Mouse (Mus musculus) limb, embryonic 10.5 days (tissue): ENCODE data around the gene Mrpl49. TPM values are rescaled to one million over a fixed set of nuclear protein-coding genes. Genes with fewer than 3 reads are reported as not detected.
"Not testable (repeated sequence)": the region's sequence is repeated elsewhere in the genome, so short reads cannot be mapped to it uniquely, and the experiment has no call there.

Experiments used
- DNase-seq: peaks from one replicate; pipeline ENCODE4 v3.0.0-alpha.2; 2017; ENCODE audit warnings: low spot score
- H3K27ac ChIP-seq: fragments of 300-500 bp; sonication (generic); 2 replicates; pipeline ENCODE4 v1.5.1; 2016; ENCODE audit warnings: mild to moderate bottlenecking
- H3K27me3 ChIP-seq: fragments of 300-500 bp; sonication (generic); 2 replicates; pipeline ENCODE4 v1.6.1; 2016; ENCODE audit warnings: low read depth, mild to moderate bottlenecking; ENCODE audit not compliant: poor library complexity, severe bottlenecking
- H3K36me3 ChIP-seq: fragments of 300-500 bp; sonication (generic); 2 replicates; pipeline ENCODE4 v1.6.1; 2016; ENCODE audit warnings: mild to moderate bottlenecking, moderate library complexity
- H3K4me1 ChIP-seq: fragments of 300-500 bp; sonication (generic); 2 replicates; pipeline ENCODE4 v1.6.1; 2016
- H3K4me3 ChIP-seq: fragments of 300-500 bp; sonication (generic); 2 replicates; pipeline ENCODE4 v1.5.1; 2016; ENCODE audit warnings: mild to moderate bottlenecking, moderate library complexity
- H3K9me3 ChIP-seq: fragments of 300-500 bp; sonication (generic); replicated peaks from 2 replicates; pipeline ENCODE4 v1.6.1; 2016; ENCODE audit warnings: mild to moderate bottlenecking
- WGBS: fragments of 180-500 bp; shearing (Covaris S2); methylation state at CpG from one replicate; pipeline ENCODE4 v1.1.7; 2016; 5-methylcytosine and 5-hydroxymethylcytosine counted together
- polyA plus RNA-seq: library from polyadenylated mRNA; unstranded; fragments of >200 nt; fragmentation: Nextera tagmentation; extraction: Ambion mirVana; gene quantifications from 2 replicates; pipeline ENCODE4 v1.2.1, GENCODE M21; 2016

Gene Mrpl49
- polyA plus RNA-seq, 1 experiment from 2014 or later, result 90.3 TPM

DNA sequence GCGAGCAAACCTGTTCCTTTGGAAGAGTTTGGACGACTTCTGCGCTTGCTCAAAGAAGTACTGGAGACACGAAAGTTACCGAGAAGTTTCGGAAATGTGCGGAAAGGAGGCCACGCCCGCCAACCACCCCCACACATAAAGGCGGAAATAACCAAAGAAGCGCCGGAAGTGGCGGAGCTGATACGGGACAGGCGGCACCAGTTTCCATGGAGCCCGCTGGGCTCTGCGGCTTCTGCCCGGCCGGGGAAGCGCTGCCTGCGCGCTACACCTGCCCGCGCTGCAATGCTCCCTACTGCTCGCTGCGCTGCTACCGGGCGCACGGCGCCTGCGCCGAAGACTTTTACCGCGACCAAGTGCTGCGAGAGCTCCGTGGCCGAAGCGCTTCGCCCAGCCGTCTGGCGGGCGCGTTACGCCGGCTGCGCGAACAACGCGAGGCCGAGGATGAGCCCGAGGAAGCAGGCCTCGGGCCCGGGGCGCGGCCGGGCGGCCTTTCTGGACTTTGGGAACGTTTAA lies 3.5 kb upstream of the Mrpl49 start, which contains the start of gene Znhit2:
Gene Znhit2 (plus strand): TSS at position 172 of the 513 bp plus-strand sequence.
- under 1% methylated on average over 58 of the region's 58 CpGs for WGBS
- Histone ChIP-seq H3K27ac (peak within 1 kb of the TSS; percentile 94), H3K4me3 (peak within 1 kb of the TSS; percentile 88), H3K27me3 (no peaks in the 10 kb centered on the region), H3K36me3 (peaks cover 36% of the 10 kb centered on the region), H3K4me1 (peaks cover 43% of the 10 kb centered on the region), H3K9me3 (no peaks in the 10 kb centered on the region)
- peak; percentile 91 for DNase-seq

DNA sequence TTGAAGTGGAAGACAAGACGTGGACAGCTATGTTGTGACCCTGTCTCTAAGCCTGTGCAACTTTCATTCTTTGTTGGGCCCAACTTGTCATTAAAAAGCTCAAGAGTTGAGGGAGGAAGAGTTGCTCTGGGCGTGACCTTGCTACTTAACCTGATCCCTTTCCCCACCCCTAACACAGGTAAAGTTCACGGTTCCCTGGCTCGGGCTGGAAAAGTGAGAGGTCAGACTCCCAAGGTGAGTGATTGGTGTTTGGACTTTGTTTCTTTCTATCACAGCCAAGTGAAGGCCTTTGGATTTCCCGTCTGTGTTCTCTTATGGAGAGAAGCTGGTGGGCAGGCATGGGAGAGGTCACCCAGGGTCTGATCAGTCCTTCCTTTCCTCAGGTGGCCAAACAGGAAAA lies 1.4 kb upstream of the Mrpl49 start:
- no peaks in the 10 kb centered on the region for H3K27me3 ChIP-seq
- no peak overlapping the region for H3K27ac ChIP-seq
- WGBS, result 87% methylated on average over 5 of the region's 5 CpGs
- H3K4me3 ChIP-seq, result peak overlapping the region; percentile 87
- no peak for DNase-seq
- H3K9me3 ChIP-seq, result no peaks in the 10 kb centered on the region
- H3K36me3 ChIP-seq, result peaks cover 54% of the 10 kb centered on the region
- peaks cover 41% of the 10 kb centered on the region for H3K4me1 ChIP-seq

DNA sequence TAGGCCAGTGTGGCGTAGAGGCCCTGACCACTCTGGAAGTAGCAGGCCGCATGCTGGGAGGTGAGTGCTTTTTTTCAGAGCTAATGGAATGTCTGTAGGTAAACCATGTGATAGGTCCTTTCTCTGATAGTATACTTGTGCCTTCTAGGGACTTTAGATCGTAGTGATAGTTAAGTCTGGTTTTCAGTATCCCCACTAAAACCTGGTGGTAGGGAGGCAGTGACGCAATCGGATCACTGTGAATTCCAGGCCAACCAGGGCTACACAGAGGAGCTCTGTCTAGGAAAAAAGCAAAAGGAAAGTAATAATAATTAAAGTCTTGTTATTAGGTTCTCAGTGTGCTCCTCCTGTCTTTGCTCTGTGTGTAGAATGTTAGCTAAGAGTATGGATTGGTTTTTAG lies 928 bp upstream of the Mrpl49 start:
- peaks cover 54% of the 10 kb centered on the region for H3K36me3 ChIP-seq
- H3K4me1 ChIP-seq, result peaks cover 41% of the 10 kb centered on the region
- H3K9me3 ChIP-seq, result no peaks in the 10 kb centered on the region
- DNase-seq, result no peak
- peak overlapping the region; percentile 87 for H3K4me3 ChIP-seq
- H3K27ac ChIP-seq, result peak overlapping the region; percentile 94
- WGBS, result 38% methylated on average over 5 of the region's 5 CpGs
- no peaks in the 10 kb centered on the region for H3K27me3 ChIP-seq

DNA sequence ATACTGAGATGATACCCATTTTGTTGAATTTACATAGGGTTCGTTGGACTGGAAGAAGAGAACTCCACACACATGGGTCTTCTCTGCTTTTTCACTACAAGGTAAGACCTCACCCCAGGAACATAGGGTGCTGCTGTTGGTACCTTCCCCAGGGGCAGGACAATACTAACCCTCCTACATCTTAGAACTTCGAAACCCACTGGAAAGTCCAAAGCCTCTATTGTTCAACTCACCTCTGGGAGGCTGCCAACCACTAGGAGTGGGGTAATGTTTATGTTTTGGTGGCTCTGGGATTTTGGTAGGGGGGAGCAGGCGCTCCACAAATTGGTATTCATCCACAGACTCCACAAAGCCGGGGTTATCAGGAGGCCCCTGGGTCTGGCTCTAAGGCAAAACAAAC lies 889 bp downstream of the Mrpl49 start:
- Histone ChIP-seq H3K4me1 (peaks cover 25% of the 10 kb centered on the region), H3K4me3 (peak overlapping the region; percentile 87), H3K36me3 (peaks cover 64% of the 10 kb centered on the region), H3K9me3 (no peaks in the 10 kb centered on the region), H3K27ac (peak overlapping the region; percentile 94), H3K27me3 (no peaks in the 10 kb centered on the region)
- DNase-seq, result no peak
- 71% methylated on average over 4 of the region's 4 CpGs for WGBS

DNA sequence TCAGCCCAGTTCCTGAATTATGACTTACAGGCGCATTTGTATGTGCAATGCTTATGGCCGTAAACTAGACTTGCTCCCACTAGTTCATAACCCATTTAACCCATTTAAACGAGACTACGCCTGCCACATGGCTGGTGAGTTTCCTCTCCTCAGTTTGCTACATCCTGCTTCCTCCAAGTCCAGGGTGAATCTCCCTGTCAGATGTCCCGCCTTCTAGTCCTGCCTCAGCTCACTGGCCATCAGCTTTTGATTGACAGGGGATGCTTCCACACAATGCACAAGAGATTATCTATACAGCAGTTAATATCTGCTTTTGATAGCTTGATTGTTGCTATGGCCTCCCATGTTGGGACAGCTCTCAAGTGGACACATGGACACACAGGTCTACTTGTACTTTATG lies 3.3 kb downstream of the Mrpl49 start:
- Histone ChIP-seq H3K36me3 (peaks cover 77% of the 10 kb centered on the region), H3K27ac (no peak overlapping the region)
- WGBS, result 90% methylated on average over 5 of the region's 5 CpGs

DNA sequence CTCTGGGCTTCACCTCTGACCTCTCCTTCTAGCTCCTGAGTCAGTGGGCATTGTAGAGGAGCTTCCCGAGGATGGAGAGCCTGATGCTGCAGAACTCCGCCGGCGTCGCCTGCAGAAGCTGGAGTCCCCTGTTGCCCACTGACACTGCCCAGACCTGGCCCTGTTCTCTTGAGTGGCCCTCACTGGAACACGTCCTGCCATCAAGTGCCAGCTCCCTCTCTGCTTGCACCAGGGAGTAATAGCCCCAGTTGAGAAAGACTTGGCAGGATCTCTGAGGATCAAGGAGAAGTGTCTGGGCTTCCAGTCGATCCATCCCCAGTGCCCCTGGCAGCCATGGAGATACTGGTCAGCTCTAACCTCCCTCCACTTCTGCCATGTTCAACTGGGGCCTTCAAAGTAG lies 5.1 kb downstream of the Mrpl49 start:
- no peaks in the 10 kb centered on the region for H3K9me3 ChIP-seq
- peaks cover 21% of the 10 kb centered on the region for H3K4me1 ChIP-seq
- DNase-seq, result no peak
- H3K27me3 ChIP-seq, result no peaks in the 10 kb centered on the region
- WGBS, result 91% methylated on average over 7 of the region's 7 CpGs
- H3K4me3 ChIP-seq, result no peak overlapping the region
- peaks cover 84% of the 10 kb centered on the region for H3K36me3 ChIP-seq
- no peak overlapping the region for H3K27ac ChIP-seq

More for the DNA sequence above, 3.3 kb downstream of the Mrpl49 start:
- Histone ChIP-seq H3K4me3 (no peak overlapping the region; the same call in 1 of the 2 replicates), H3K27me3 (no peaks in the 10 kb centered on the region), H3K4me1 (peaks cover 17% of the 10 kb centered on the region), H3K9me3 (no peaks in the 10 kb centered on the region)
- DNase-seq, result no peak

DNA sequence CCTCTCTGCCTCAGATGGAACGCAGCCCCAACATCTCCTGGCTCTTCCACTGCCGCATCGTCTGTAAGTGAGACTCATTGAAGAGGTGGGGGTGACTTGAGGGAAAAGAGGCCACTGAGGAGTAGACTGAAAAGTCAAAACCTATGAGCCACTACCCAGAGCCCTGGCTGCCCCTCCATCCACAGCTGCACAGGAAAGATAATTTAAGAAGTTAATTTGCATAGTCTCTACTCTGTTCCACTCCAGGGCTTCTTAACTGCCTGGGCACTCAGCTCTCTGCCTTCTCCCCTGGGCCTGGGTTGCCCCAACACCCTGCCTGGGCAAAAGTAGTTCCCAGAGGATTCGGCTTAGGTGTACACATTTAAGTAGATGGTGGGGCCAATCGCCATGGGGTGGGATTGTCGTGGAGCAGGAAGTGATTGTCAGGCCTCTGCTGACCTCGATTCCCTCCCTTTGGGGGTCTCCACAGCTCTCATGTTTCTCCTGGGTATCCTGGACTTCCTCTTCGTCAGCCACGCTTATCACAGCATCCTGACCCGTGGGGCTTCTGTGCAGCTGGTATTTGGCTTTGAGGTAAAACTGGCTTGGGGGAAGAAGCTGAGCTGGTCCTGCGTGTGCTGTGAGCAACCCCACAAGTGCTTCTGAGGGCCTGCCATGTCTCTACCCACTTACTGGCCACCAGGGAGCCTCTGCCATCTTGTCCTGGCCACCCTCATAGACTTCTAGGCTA lies 8.7 kb downstream of the Mrpl49 start:
- Histone ChIP-seq H3K27ac (no peak overlapping the region), H3K9me3 (no peaks in the 10 kb centered on the region), H3K4me3 (peak overlapping the region; percentile 89; the same call in 1 of the 2 replicates), H3K4me1 (peaks cover 24% of the 10 kb centered on the region), H3K27me3 (no peaks in the 10 kb centered on the region), H3K36me3 (peaks cover 61% of the 10 kb centered on the region)
- 86% methylated on average over 11 of the region's 11 CpGs for WGBS
- DNase-seq, result no peak

DNA sequence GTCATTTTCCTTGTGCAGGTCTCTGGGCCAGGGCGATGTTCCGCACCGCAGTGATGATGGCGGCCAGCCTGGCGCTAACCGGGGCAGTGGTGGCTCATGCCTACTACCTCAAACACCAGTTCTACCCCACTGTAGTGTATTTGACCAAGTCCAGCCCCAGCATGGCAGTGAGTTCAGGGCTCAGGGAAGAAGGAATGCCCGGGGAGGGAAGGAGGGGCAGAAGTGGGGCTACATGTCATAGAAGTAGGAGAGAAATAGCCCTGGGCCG lies 9.8 kb downstream of the Mrpl49 start:
- WGBS, result 89% methylated on average over 8 of the region's 8 CpGs
- Histone ChIP-seq H3K27me3 (no peaks in the 10 kb centered on the region), H3K27ac (no peak overlapping the region)

DNA sequence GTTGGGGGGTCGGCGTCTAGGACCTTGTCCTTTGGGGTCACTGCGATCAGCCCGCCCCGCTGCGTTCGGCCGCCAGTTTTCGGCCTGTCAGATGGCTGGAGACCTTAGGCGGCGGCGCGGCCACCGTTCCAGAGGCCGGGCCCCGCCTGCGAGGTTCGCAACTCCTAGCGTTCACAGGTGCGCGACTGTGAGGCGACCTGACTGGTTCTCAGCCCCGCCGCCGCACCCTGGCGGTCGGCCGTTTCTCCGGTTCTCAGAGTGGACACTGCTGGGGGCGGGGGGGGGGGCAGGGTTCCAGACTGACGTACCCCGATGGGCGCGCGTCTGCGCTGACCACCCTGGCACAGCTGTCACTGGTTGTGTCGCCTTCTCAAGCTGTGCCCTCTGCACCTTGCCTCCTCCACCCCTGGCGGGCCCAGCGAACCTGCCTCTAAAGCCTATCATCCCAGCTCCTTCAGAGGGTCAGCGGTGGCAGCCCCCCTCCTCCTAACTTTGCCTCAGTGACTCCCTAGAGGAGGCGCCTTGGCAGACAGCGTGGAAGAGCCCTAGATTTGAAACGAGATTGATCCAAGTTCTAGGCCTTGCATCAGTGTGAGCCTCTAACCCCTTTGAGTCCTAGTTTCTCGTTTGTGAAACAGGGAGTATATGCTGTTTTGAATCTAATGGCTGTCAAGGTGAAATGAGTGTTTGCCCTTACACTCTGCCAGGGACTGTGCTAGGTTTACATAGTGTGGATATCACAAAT lies 10.3 kb downstream of the Mrpl49 start:
- H3K27me3 ChIP-seq, result no peaks in the 10 kb centered on the region
- peaks cover 24% of the 10 kb centered on the region for H3K4me1 ChIP-seq
- peaks cover 46% of the 10 kb centered on the region for H3K36me3 ChIP-seq
- no peaks in the 10 kb centered on the region for H3K9me3 ChIP-seq
- H3K27ac ChIP-seq, result peak overlapping the region; percentile 99
- DNase-seq, result no peak
- WGBS, result 2% methylated on average over 44 of the region's 44 CpGs
- peak overlapping the region; percentile 89 for H3K4me3 ChIP-seq

More for the DNA sequence above, 9.8 kb downstream of the Mrpl49 start:
- peak overlapping the region; percentile 89 for H3K4me3 ChIP-seq
- DNase-seq, result no peak
- peaks cover 51% of the 10 kb centered on the region for H3K36me3 ChIP-seq
- peaks cover 24% of the 10 kb centered on the region for H3K4me1 ChIP-seq
- H3K9me3 ChIP-seq, result no peaks in the 10 kb centered on the region

DNA sequence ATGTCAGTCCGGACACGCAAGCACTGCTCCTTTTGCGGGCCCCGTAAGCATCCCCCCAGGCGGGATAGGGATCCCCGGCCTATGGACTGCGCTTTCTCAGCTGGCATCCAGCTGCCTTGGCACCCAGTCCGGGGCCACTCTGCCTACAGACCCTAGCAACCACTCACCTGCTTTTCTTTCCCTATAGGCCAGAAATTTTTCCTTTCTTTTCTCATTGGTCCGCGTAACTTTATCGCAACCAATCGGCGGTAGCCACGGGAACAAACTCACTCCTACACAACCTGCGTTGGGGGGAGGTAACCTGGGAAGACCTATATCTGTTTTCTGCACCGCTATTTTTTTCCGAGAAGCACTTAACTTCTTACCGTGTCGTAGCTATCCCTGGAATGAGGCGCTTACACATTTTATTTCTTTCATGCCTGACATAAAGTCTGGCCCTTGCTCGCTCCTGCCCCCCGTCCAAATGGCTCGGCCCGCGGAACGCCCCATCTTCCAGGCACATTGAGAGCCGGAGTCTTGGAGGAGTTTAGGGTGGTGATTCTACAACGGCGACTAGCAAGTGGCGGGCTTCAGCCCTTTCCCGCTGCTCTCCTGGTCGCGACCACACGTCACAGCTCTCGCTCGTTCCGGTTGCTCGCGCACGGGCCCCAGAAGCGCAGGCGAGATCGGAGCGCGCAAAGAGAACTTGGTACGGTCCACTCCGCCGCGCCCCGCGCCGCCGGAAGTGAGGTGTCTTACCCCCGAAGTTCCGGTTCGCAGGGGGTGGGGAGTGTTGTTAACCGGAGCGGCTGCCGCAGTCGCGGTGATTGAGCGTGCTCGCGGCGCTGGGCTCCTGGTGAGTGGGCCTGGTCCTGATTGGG lies 11.1 kb downstream of the Mrpl49 start, which contains the start of gene Syvn1:
Gene Syvn1 (plus strand): TSS at position 283 of the 860 bp plus-strand sequence.
- WGBS, result under 1% methylated on average over 65 of the region's 65 CpGs
- Histone ChIP-seq H3K4me1 (peaks cover 24% of the 10 kb centered on the region), H3K9me3 (no peaks in the 10 kb centered on the region), H3K27ac (peak within 1 kb of the TSS; percentile 99), H3K36me3 (peaks cover 38% of the 10 kb centered on the region), H3K4me3 (peak within 1 kb of the TSS; percentile 89), H3K27me3 (no peaks in the 10 kb centered on the region)
- peak; percentile 93 for DNase-seq

DNA sequence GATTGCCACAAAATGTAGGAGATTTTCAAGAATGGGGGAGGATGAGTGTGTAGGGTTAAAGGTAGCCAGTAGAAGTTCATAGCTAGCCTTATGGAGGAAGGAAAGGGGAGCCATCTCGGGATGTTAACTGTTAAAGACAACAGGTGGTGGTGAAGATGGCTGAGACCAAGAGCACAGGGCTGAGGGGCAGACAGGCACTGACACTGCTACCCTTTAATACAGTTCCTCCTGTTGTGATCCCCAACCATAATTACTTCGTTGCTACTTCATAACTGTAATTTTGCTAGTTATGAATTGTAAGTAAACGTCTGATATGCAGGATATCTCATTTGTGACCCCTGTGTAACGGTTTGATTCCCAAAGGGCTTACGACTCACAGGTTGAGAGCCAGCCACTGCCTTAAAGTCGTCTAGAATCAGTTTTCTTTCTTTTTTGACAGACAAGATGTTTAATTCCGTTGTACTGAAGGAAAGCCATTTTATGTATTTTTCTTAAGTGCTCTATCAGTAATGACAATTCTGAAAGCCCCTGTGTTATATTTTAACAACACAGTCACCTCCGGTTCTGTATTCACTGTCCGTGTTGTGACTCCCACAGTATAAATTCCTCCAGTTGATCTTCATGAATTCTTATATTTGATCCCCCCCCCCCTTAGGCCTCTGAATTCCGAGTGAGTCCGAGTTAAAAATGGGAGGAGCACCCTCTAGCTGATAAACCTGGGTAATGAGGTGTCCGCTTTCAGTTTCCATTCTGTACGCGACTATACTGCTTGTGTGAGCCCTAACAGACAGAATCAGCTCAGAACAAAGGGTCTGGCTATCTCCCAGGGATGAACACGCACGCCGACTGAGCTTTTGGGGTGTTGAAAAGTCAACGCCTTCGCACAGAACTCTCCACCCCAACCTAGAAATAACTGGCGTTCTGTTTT lies 12.0 kb downstream of the Mrpl49 start:
- Histone ChIP-seq H3K4me3 (peak overlapping the region; percentile 89), H3K4me1 (peaks cover 24% of the 10 kb centered on the region), H3K27ac (peak overlapping the region; percentile 99), H3K9me3 (no peaks in the 10 kb centered on the region), H3K36me3 (peaks cover 29% of the 10 kb centered on the region), H3K27me3 (no peaks in the 10 kb centered on the region)
- DNase-seq, result no peak
- 24% methylated on average over 20 of the region's 20 CpGs for WGBS

DNA sequence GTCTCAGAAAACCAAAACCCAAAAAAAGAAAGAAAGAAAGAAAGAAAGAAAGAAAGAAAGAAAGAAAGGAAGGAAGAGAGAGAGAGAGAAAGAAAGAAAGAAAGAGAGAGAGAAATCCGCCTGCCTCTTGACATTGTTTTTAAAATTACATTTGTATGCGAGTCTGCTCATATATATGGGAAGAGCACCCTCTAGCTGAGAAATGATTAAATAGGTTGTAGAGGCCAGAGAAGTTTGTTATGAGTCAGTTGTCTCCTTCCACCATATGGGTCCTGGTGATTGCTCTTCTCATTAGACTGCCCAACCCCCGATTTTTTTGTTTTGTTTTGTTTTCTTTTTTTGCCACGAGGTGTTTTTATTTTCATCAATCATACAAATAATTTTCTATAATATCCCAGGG lies 13.5 kb downstream of the Mrpl49 start:
- Histone ChIP-seq H3K36me3 (peaks cover 14% of the 10 kb centered on the region), H3K4me1 (peaks cover 24% of the 10 kb centered on the region)
- H3K27ac ChIP-seq, H3K4me3 ChIP-seq, H3K27me3 ChIP-seq, DNase-seq, H3K9me3 ChIP-seq: not testable (repeated sequence)
- 80% methylated on average over 4 of the region's 4 CpGs for WGBS
